Mouse (Mus musculus): Measurements from ENCODE around the gene Ppm1d. TPM values are rescaled to one million over a fixed set of nuclear protein-coding genes. Genes with fewer than 3 reads are reported as not detected.

The Ppm1d gene
- 16.5 and 19.4 TPM in 2 replicates for total RNA-seq (2017)

GRCm38 (mm10) chr11:85310713-85311574, at the start of gene Ppm1d:
Gene Ppm1d, plus strand, starts transcription at chr11:85311244.
- peak; percentile 87 to 90 for ATAC-seq (replicated peaks in 1 of 2; ENCODE audit: insufficient read depth in 1 of 2, low FRiP score in 2 of 2, low TSS enrichment in 1 of 2, low read depth in 1 of 2, poor library complexity in 2 of 2, severe bottlenecking in 2 of 2)

- peak in 1 of 2 experiments; percentile 53; a peak in 1 of 4 replicates for ATAC-seq (replicated peaks in 1 of 2; ENCODE audit: insufficient read depth in 1 of 2, low FRiP score in 2 of 2, low TSS enrichment in 1 of 2, low read depth in 1 of 2, poor library complexity in 2 of 2, severe bottlenecking in 2 of 2)
These were observed 46.4 kb upstream of the Ppm1d start for GRCm38 (mm10) chr11:85264635-85265034.

- no peak for ATAC-seq (replicated peaks in 1 of 2; ENCODE audit: insufficient read depth in 1 of 2, low FRiP score in 2 of 2, low TSS enrichment in 1 of 2, low read depth in 1 of 2, poor library complexity in 2 of 2, severe bottlenecking in 2 of 2)
These were observed 43.7 kb upstream of the Ppm1d start for GRCm38 (mm10) chr11:85267393-85267792.

GRCm38 (mm10) chr11:85270631-85271030, 40.4 kb upstream of the Ppm1d start:
- ATAC-seq (replicated peaks in 1 of 2; ENCODE audit: insufficient read depth in 1 of 2, low FRiP score in 2 of 2, low TSS enrichment in 1 of 2, low read depth in 1 of 2, poor library complexity in 2 of 2, severe bottlenecking in 2 of 2), result no peak

- ATAC-seq (replicated peaks in 1 of 2; ENCODE audit: insufficient read depth in 1 of 2, low FRiP score in 2 of 2, low TSS enrichment in 1 of 2, low read depth in 1 of 2, poor library complexity in 2 of 2, severe bottlenecking in 2 of 2), result no peak
These were observed 37.7 kb upstream of the Ppm1d start for GRCm38 (mm10) chr11:85273299-85273698.

GRCm38 (mm10) chr11:85275151-85275550, 35.9 kb upstream of the Ppm1d start:
- no peak for ATAC-seq (replicated peaks in 1 of 2; ENCODE audit: insufficient read depth in 1 of 2, low FRiP score in 2 of 2, low TSS enrichment in 1 of 2, low read depth in 1 of 2, poor library complexity in 2 of 2, severe bottlenecking in 2 of 2)

- ATAC-seq (replicated peaks in 1 of 2; ENCODE audit: insufficient read depth in 1 of 2, low FRiP score in 2 of 2, low TSS enrichment in 1 of 2, low read depth in 1 of 2, poor library complexity in 2 of 2, severe bottlenecking in 2 of 2), result no peak
These were observed 33.4 kb upstream of the Ppm1d start for GRCm38 (mm10) chr11:85277609-85278008.

- no peak for ATAC-seq (replicated peaks in 1 of 2; ENCODE audit: insufficient read depth in 1 of 2, low FRiP score in 2 of 2, low TSS enrichment in 1 of 2, low read depth in 1 of 2, poor library complexity in 2 of 2, severe bottlenecking in 2 of 2)
These were observed 32.9 kb upstream of the Ppm1d start for GRCm38 (mm10) chr11:85278175-85278574.

- no peak for ATAC-seq (replicated peaks in 1 of 2; ENCODE audit: insufficient read depth in 1 of 2, low FRiP score in 2 of 2, low TSS enrichment in 1 of 2, low read depth in 1 of 2, poor library complexity in 2 of 2, severe bottlenecking in 2 of 2)
These were observed 29.7 kb upstream of the Ppm1d start for GRCm38 (mm10) chr11:85281219-85281878.

GRCm38 (mm10) chr11:85297953-85298352, 13.1 kb upstream of the Ppm1d start:
- ATAC-seq (replicated peaks in 1 of 2; ENCODE audit: insufficient read depth in 1 of 2, low FRiP score in 2 of 2, low TSS enrichment in 1 of 2, low read depth in 1 of 2, poor library complexity in 2 of 2, severe bottlenecking in 2 of 2), result no peak

GRCm38 (mm10) chr11:85299880-85300279, 11.2 kb upstream of the Ppm1d start:
- ATAC-seq (replicated peaks in 1 of 2; ENCODE audit: insufficient read depth in 1 of 2, low FRiP score in 2 of 2, low TSS enrichment in 1 of 2, low read depth in 1 of 2, poor library complexity in 2 of 2, severe bottlenecking in 2 of 2), result no peak

GRCm38 (mm10) chr11:85301161-85301560, 9.9 kb upstream of the Ppm1d start:
- no peak for ATAC-seq (replicated peaks in 1 of 2; ENCODE audit: insufficient read depth in 1 of 2, low FRiP score in 2 of 2, low TSS enrichment in 1 of 2, low read depth in 1 of 2, poor library complexity in 2 of 2, severe bottlenecking in 2 of 2)

- ATAC-seq (replicated peaks in 1 of 2; ENCODE audit: insufficient read depth in 1 of 2, low FRiP score in 2 of 2, low TSS enrichment in 1 of 2, low read depth in 1 of 2, poor library complexity in 2 of 2, severe bottlenecking in 2 of 2), result no peak
These were observed 9.2 kb upstream of the Ppm1d start for GRCm38 (mm10) chr11:85301836-85302235.

- no peak for ATAC-seq (replicated peaks in 1 of 2; ENCODE audit: insufficient read depth in 1 of 2, low FRiP score in 2 of 2, low TSS enrichment in 1 of 2, low read depth in 1 of 2, poor library complexity in 2 of 2, severe bottlenecking in 2 of 2)
These were observed 4.3 kb upstream of the Ppm1d start for GRCm38 (mm10) chr11:85306577-85307260.

- no peak for ATAC-seq (replicated peaks in 1 of 2; ENCODE audit: insufficient read depth in 1 of 2, low FRiP score in 2 of 2, low TSS enrichment in 1 of 2, low read depth in 1 of 2, poor library complexity in 2 of 2, severe bottlenecking in 2 of 2)
These were observed 2.2 kb upstream of the Ppm1d start for GRCm38 (mm10) chr11:85308799-85309198.

GRCm38 (mm10) chr11:85310407-85310712, 684 bp upstream of the Ppm1d start:
- ATAC-seq (replicated peaks in 1 of 2; ENCODE audit: insufficient read depth in 1 of 2, low FRiP score in 2 of 2, low TSS enrichment in 1 of 2, low read depth in 1 of 2, poor library complexity in 2 of 2, severe bottlenecking in 2 of 2), result no peak

GRCm38 (mm10) chr11:85311645-85312490, 824 bp downstream of the Ppm1d start:
- ATAC-seq (replicated peaks in 1 of 2; ENCODE audit: insufficient read depth in 1 of 2, low FRiP score in 2 of 2, low TSS enrichment in 1 of 2, low read depth in 1 of 2, poor library complexity in 2 of 2, severe bottlenecking in 2 of 2), result peak; percentile 31 to 51; a peak in 2 of 4 replicates

Measured in hematopoietic stem cell, adult 5-6 weeks (primary cell).